Mouse (Mus musculus): ENCODE measurements at regions not wholly inside any gene's neighbourhood (a gene's known extent, or its start where the extent isn't known, plus 50 kb on each side); places are given as distances from the start of the nearest gene placed in this dataset.

- no peak for TF ChIP-seq FLI1 (IDR thresholded peaks at IDR 0.05; ENCODE audit: low read length)
- no peak for TF ChIP-seq GATA1 (IDR thresholded peaks at IDR 0.05; ENCODE audit: borderline replicate concordance, low read length)
These were observed 122.2 kb downstream of the Cog6 start for GRCm38 (mm10) chr3:52894812-52895211.

Measured in megakaryocyte, embryonic 14.5 days (primary cell).